Mouse (Mus musculus): ENCODE measurements around the gene Calhm6.

The Calhm6 gene

DNA sequence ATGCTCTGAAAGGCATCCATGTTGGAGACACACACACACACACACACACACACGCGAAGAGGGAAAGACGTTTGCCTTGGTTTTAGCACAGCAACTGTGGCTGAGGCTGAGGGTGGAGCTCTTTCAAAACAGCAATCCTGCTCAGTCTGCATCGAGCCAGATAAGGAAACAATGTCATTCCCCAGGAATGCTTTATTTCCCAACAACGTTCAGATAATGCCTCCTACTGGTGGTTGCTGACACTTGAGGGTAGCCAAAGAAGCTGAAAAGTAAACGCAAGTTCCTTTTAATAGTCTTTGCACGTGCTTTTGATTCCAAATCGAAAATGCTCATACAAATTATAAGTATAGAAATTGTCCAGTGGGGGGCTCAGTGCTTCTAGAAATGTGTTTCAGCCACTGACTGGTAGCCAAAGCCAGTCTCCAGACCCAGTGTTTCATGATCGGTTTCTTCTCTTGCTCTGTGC, 31.3 kb downstream of the Calhm6 start, which contains the start of gene Calhm5:
Gene Calhm5 (minus strand): TSS at position 102 of the 466 bp plus-strand sequence.
- no peak for DNase-seq (ENCODE audit: low spot score)

DNA sequence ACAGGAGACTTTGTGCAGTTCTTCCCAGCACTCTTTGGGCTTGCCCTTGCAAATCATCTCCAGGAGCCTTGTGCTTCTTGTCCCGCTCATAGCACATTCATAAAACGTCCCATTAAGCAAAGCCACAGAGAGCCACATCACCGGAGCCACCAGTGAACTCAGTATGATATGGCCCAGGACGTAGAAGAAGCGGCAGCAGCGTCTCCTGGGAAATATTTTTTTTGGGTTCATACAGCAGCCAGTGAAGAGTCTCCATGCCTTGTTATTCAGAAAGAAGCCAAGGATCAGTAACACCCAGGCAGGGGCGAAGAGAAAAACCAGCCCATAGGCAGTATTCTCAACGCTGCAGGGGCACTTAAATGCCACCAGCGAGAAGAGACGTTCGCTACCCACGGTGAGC, 31.8 kb downstream of the Calhm6 start:
- DNase-seq (ENCODE audit: low spot score) = no peak

DNA sequence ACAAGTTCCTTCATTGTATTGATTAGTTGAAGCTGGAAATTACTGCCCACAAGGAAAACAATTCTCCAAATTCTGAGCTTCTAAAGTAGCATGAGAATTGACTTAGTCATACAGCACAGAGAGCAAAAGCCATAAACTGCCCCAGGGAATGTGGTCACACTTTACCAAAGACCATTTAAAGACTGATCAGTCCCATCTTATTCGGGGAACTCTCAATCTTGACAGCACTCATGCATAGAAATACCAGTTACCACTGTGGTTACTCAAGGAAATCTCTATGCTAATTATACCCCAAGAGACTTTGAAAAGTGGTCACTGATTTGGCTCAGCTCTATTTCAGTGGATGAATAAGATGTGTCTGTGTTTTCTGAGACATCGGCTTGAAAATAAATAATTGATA, 32.6 kb downstream of the Calhm6 start:
- no peak for DNase-seq (ENCODE audit: low spot score)

DNA sequence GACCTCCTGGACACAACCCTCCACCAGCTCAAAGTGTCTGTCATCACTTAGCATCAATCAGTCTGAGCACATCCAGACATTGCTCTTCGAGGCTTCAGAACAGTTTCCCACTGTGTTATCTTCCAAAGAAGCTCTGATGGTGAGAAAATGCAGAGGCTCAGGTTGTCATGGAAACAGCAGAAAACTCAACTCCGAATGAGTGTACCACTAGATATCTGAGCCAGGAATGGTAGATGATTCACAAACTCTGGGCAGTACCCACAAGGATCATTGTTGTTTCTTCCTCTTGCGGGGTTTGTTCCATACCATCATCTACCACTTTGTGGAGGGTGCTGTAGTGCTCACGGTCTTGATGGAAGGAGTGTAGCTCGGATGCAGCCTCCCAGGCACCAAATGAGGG, 35.9 kb downstream of the Calhm6 start:
- no peak for DNase-seq (ENCODE audit: low spot score)

DNA sequence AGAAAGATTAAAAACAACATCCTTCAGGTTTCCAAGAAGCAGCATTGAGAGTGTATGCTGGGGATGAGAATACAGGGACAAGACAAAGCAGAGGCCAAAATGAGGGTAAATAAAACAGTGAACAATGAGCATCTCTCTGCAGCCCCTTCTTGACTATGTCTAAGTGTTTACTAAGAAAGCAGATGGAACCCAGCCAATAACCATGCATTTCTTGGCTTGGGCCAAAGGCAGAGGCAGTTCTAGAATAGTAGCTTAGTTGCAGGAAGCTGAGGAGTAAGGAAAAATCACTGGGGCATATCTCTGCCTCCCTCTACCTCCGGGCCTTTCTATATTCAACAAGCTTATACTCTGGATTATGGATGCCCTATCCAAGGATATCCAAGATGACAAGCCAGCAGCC, 37.3 kb downstream of the Calhm6 start:
- DNase-seq (ENCODE audit: low spot score) = no peak

DNA sequence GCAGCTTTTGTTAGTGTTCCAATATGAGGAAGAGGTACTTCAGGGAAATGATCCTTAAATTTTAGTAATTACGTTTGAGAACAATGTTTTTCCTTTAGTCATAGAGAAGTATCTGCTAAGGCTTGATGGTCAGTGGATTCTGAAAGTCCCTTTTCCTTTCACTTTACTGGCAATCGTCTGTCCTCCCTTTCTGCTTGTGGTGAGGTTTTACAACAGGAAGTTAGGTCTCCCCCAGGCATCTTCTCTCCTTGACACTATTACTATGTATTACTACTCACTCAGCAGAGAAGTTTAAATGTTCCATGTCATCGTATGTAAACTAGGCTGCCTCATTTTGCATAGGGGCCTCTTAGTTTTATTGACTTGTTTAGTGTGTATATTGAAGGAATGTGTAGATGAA, 38.3 kb downstream of the Calhm6 start:
- DNase-seq (ENCODE audit: low spot score) = no peak

DNA sequence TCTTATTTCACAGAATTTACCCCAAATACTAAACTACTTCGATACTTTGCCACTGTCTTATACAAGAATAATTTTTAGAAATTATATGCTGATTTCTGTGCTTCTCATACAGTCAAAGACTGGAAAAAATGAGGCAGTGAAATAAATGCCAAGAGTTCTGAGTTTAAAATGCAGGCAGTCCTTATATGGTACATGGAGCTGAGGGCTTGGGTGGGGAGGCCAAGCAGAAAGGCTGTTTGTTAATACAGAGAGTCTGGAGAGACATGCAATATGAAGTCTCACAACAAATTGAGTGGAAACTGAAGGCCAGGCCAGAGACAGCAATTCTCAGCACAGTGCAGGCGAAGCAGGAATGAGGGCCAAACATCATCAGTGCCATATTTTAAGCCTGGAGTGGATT, 39.3 kb downstream of the Calhm6 start:
- DNase-seq (ENCODE audit: low spot score) = no peak

DNA sequence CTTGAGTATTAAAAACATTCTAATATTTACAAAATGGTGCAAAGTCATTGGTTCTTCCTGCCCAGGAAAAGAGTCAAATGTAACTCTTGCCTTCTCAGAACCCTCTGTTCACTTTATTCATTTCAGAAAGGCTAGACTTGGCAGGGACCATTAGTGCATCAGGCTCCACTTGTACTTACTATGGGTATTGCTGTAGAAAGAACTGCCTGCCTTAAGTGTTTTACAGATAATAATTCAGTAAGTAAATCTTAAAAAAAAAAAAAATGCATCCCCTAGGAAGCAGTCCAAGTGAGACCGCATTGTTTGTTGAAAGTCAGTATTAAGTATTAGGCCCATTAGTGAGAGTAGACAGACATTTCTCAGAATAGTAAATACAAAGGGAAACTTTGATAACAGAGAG, 41.3 kb downstream of the Calhm6 start:
- DNase-seq (ENCODE audit: low spot score) = no peak
